Mouse (Mus musculus) liver, postnatal 0 days (tissue): ENCODE measurements at regions not wholly inside any gene's neighbourhood (a gene's known extent, or its start where the extent isn't known, plus 50 kb on each side); places are given as distances from the start of the nearest gene placed in this dataset.

Source experiments
- CTCF ChIP-seq: sonication (generic); IDR thresholded peaks from 2 replicates; pipeline ENCODE4 v1.5.1; 2016; ENCODE audit warnings: antibody characterized with exemption, low read depth
- EP300 ChIP-seq: IDR thresholded peaks from 2 replicates; pipeline ENCODE4 v1.6.1; 2016; ENCODE audit warnings: antibody characterized with exemption, low read depth, mild to moderate bottlenecking

- TF ChIP-seq CTCF (no peak), EP300 (no peak)
Measured at GRCm38 (mm10) chr6:97718184-97718910, 88.5 kb upstream of the Mitf start.
